Mouse (Mus musculus): ENCODE measurements around the gene Nlrp14.

DNA sequence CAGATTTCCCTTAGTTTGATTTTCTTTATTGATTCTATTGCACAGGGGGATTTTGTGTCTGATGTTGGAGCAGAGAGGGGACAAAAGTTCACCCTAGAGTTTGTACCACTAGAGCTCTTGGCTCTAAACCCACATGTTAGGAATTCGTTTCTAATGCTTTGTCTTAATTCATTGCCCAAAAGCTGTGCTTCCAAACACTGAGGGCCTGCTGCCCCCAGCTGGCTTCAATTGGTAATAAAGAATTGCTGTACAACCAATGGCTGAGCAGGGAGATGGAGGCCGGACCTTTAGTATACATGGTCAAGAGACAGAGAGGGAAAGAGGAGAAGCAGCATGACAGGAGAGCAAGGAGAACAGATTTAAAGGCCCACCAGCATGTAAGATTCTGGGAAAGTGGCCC, 13.6 kb downstream of the Nlrp14 start:
- TF ChIP-seq CTCF (IDR thresholded peaks at IDR 0.05; ENCODE audit: low read depth) (no peak), EP300 (IDR thresholded peaks at IDR 0.05; ENCODE audit: low read depth) (no peak)
